Mouse (Mus musculus) G1E (cell line): Measurements from ENCODE around the gene Tbxas1.

Source experiments
- CTCF ChIP-seq: IDR thresholded peaks from 2 replicates; pipeline ENCODE4 v1.5.1; 2012; ENCODE audit warnings: low read depth, low read length, inconsistent platforms, mixed read lengths
- GATA1 ChIP-seq: IDR thresholded peaks from 2 replicates; pipeline ENCODE4 v1.6.1; 2012; ENCODE audit warnings: borderline replicate concordance, low read length, inconsistent platforms, mixed read lengths
- GATA2 ChIP-seq: IDR thresholded peaks from 2 replicates; pipeline ENCODE4 v1.6.1; 2012; ENCODE audit warnings: low read depth, low read length, inconsistent platforms, borderline replicate concordance
- TAL1 ChIP-seq: conservative IDR thresholded peaks from 2 replicates; pipeline ENCODE4 v1.6.1; 2012; ENCODE audit warnings: low read depth, low read length, inconsistent platforms, mixed read lengths

- TF ChIP-seq CTCF = no peak
- no peak for TF ChIP-seq GATA1
- no peak for TF ChIP-seq TAL1
- TF ChIP-seq GATA2 = no peak
These were observed 35.3 kb upstream of the Tbxas1 start for GRCm38 (mm10) chr6:38839891-38840290.
